Mouse (Mus musculus) bone marrow, adult 2 months (tissue): Measurements from ENCODE around the gene Cr2. TPM values are rescaled to one million over a fixed set of nuclear protein-coding genes. Genes with fewer than 3 reads are reported as not detected.
A peak's percentile ranks its signal among the peaks of the same experiment; 100 is the strongest.

ENCODE experiments used
- H3K27ac ChIP-seq: fragments of 200-500 bp; 2 replicates; pipeline ENCODE4 v1.5.1; 2012; ENCODE audit warnings: low read depth, mild to moderate bottlenecking, control low read depth, inconsistent platforms, low read length; ENCODE audit not compliant: control insufficient read depth, poor library complexity, insufficient read depth
- H3K4me1 ChIP-seq: fragments of 200-500 bp; 2 replicates; pipeline ENCODE4 v1.6.1; 2011; ENCODE audit warnings: low read length; ENCODE audit not compliant: control insufficient read depth, insufficient read depth
- H3K4me3 ChIP-seq: fragments of 200-500 bp; replicated peaks from 2 replicates; pipeline ENCODE3; 2011; ENCODE audit warnings: mild to moderate bottlenecking, low read depth, low read length, control low read depth; ENCODE audit not compliant: control insufficient read depth
- CTCF ChIP-seq: fragments of 200-500 bp; IDR thresholded peaks from 2 replicates; pipeline ENCODE4 v1.5.1; 2011; ENCODE audit warnings: low read length, control low read depth; ENCODE audit not compliant: control insufficient read depth, insufficient read depth
- POLR2A ChIP-seq: fragments of 200-500 bp; IDR thresholded peaks from 2 replicates; pipeline ENCODE4 v1.6.1; 2011; ENCODE audit warnings: low read depth, mild to moderate bottlenecking, control low read depth, low read length, borderline replicate concordance; ENCODE audit not compliant: control insufficient read depth
- WGBS: fragments of 180-500 bp; shearing (Covaris S2); methylation state at CpG from one replicate; pipeline ENCODE4 v1.1.7; 2018; 5-methylcytosine and 5-hydroxymethylcytosine counted together
- polyA plus RNA-seq: library from polyadenylated mRNA; stranded (reverse); fragments of >200 nt; gene quantifications from 2 replicates; pipeline ENCODE4 v1.2.4, GENCODE M21; 2011; ENCODE audit warnings: low replicate concordance; ENCODE audit not compliant: missing spikeins, insufficient read depth, insufficient read length

Cr2 gene
- polyA plus RNA-seq, 1 experiment: 33.1 TPM

DNA sequence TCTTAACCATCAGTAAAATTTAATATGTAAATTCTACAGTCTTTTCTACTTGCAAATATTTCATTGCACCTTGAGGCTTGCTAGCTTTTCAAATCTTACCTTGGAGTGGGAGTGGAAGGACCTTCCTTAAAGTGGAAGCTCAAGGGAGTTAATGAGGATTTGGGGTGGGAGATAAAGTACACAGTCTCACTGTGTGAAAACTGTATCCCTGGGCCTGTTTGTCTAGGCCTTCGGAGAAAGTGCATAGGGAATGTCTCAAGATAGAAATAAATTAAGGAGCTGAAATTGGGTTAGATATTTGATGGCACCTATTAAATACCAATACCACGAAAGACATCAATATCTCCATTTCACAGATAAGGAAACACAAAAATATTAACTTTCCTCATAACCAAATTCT is 46.0 kb downstream of the Cr2 start:
- Histone ChIP-seq H3K4me1 (no peaks in the 10 kb centered on the region; the same call in 1 of the 2 replicates), H3K27ac (peak overlapping the region; percentile 90; the same call in 1 of the 2 replicates), H3K4me3 (peak overlapping the region; percentile 62)
- 5% methylated on average over 2 of the region's 2 CpGs for WGBS
- no peak for TF ChIP-seq CTCF
- TF ChIP-seq POLR2A: no peak

GRCm38 (mm10) chr1:195129867-195130266 is 46.6 kb downstream of the Cr2 start:
- no peak overlapping the region for H3K27ac ChIP-seq
- WGBS: 63% methylated on average over 1 of the region's 1 CpGs
- no peaks in the 10 kb centered on the region; the same call in 1 of the 2 replicates for H3K4me1 ChIP-seq
- no peak for TF ChIP-seq POLR2A
- TF ChIP-seq CTCF: no peak
- H3K4me3 ChIP-seq: peak overlapping the region; percentile 18

DNA sequence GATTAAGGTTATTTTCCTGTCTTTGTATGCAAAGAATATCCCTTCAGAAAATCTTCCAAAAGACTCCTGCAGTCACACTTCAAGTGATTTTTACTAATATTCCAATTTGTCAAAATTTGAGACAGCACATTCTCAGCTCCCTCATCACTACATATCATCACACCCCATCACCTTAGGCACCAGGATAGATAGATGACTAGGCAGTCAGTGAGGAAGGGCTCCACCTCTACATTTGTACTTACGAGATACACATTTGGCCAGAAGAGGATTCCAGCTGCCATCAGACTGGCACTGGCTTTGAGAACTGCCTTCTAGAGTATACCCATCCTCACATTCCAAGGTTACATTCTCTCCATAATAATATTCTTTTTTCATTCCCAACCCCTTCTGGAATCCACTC is 62.1 kb downstream of the Cr2 start:
- Histone ChIP-seq H3K4me3 (no peak overlapping the region), H3K27ac (no peak overlapping the region), H3K4me1 (no peaks in the 10 kb centered on the region; the same call in 1 of the 2 replicates)
- WGBS: 68% methylated on average over 1 of the region's 1 CpGs
- TF ChIP-seq POLR2A: no peak
- TF ChIP-seq CTCF: no peak

DNA sequence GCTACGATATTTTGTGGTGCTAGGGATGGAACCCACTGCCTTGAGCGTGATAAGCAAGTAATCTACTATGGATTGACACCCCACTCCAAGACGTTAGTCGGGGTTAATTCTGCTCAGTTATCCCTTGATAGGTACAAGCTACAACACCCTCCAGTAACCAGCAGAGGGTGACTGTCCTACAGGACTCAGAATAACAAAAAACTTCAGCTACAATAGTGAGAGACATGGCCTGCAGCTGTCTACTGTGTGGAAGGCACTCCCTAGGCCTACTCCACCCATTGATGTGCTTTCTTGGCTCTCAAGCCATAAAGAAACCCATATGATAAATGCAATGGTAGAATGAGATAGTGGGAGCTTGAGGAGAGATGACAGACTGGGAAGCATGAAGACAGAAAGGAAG is 62.9 kb downstream of the Cr2 start:
- Histone ChIP-seq H3K4me3 (no peak overlapping the region), H3K27ac (no peak overlapping the region), H3K4me1 (no peaks in the 10 kb centered on the region; the same call in 1 of the 2 replicates)
- TF ChIP-seq POLR2A (no peak), CTCF (no peak)
- WGBS: 74% methylated on average over 4 of the region's 4 CpGs

DNA sequence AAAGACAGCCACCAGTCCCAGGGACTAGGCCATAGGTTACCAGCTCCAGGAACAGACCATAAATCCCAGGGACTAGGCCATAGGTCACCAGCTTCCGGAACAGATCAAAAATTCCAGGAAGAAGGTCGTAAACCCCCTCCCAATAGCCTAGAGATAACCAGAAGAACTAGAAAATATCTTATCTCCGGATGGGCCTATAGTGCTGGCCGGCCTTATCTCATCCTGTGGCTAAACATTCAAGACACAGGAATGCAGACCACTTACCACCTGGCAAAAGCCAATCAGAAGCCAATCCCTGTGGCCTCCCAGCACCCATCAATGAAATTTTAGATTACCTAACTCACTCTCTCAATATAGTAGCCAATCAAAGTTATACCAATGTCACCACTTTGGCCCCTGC is 75.8 kb downstream of the Cr2 start:
- WGBS: 64% methylated on average over 4 of the region's 4 CpGs
- no peaks in the 10 kb centered on the region for H3K4me1 ChIP-seq
- no peak overlapping the region for H3K4me3 ChIP-seq
- no peak for TF ChIP-seq POLR2A
- TF ChIP-seq CTCF: no peak
- H3K27ac ChIP-seq: no peak overlapping the region

GRCm38 (mm10) chr1:195098004-195098403 is 78.5 kb downstream of the Cr2 start:
- no peak for TF ChIP-seq CTCF
- TF ChIP-seq POLR2A: no peak
- Histone ChIP-seq H3K4me1 (no peaks in the 10 kb centered on the region; the same call in 1 of the 2 replicates), H3K4me3 (no peak overlapping the region), H3K27ac (no peak overlapping the region)
- 90% methylated on average over 1 of the region's 1 CpGs for WGBS

DNA sequence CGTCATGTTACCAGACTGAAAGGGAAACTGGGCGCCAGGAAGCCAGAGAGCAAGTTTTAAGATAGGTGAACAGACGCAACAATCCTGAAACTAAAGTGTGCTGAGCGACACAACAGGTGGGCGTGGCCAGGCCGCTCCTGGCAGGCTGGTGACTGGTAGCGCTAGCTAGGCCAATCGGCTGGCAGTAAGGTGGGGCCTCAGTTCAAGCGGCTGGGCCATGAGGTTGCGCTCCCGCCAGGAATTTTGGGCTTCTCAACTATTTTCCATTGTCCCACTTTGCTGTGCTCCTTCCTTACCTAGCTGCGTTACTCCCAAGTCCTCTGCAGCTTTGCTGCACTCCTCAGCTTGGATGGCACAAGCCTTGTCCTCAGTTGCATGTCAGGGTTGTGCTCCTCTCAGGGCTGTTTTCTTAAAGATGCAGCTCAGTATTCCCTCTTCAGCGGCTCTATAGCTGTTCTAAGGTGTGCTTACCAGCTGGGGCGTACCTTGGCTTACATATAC is 84.2 kb downstream of the Cr2 start, which contains the start of gene Cd46:
TSS of gene Cd46 (minus strand) at position 30 of the 501 bp plus-strand sequence.
- peak within 1 kb of the TSS; percentile 71 for H3K27ac ChIP-seq
- TF ChIP-seq CTCF (no peak), POLR2A (peak; percentile 62; the same call in 1 of the 2 replicates)
- peak within 1 kb of the TSS; percentile 70 for H3K4me3 ChIP-seq
- WGBS: 2% methylated on average over 14 of the region's 14 CpGs
- H3K4me1 ChIP-seq: no peaks in the 10 kb centered on the region; the same call in 1 of the 2 replicates

DNA sequence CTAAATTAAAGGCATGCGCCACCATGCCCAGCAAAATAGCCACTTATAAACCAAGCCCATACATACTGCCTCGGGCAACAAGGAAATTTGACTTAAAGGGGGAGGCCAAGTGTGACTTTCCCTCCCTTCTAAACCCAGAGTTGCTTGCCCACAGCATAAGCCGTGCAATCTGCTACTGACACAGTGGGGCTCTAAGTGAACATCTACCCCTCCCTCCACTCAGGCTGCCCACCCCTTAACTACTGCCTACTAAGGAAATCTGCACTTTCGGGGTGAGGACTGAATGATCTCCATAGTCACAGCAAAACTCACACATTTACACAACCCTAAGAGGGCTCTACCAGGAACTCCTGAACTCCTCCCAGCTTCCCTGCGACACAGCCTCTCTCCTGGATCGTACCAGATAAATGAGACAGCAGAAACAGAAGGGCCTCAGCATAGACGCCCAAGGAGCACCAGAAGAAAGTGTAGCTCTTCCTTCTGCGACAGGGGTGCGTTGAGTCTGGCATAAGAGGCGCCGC is 84.8 kb downstream of the Cr2 start:
- no peak for TF ChIP-seq POLR2A
- TF ChIP-seq CTCF: no peak
- H3K4me1 ChIP-seq: no peaks in the 10 kb centered on the region; the same call in 1 of the 2 replicates
- WGBS: 13% methylated on average over 11 of the region's 11 CpGs

More for the DNA sequence above, 84.8 kb downstream of the Cr2 start:
- Histone ChIP-seq H3K4me3 (peak overlapping the region; percentile 70), H3K27ac (peak overlapping the region; percentile 71)

Other genes starting within 250 kb of the Cr2 start
- gene Cd34, start 237.9 kb downstream of the Cr2 start, polyA plus RNA-seq: 5.0 and 8.8 TPM in 2 replicates
- 1.7 and 2.9 TPM in 2 replicates for gene Cd46, start 84.5 kb downstream of the Cr2 start, polyA plus RNA-seq
- gene Cr1l, start 45.1 kb downstream of the Cr2 start, polyA plus RNA-seq: 47.5 and 73.9 TPM in 2 replicates